Mouse (Mus musculus) C2C12 (cell line): ENCODE measurements around the gene Tomm34.

Experiments used
- CEBPB ChIP-seq: IDR thresholded peaks from one replicate; pipeline ENCODE4 v1.6.1; 2011; ENCODE audit warnings: low read depth, mild to moderate bottlenecking, control low read depth, moderate library complexity
- CTCF ChIP-seq: IDR thresholded peaks from one replicate; pipeline ENCODE4 v1.5.1; 2011; ENCODE audit not compliant: control insufficient read depth, insufficient read depth, insufficient read length
- MAX ChIP-seq: IDR thresholded peaks from one replicate; pipeline ENCODE4 v1.6.1; 2011; ENCODE audit warnings: mild to moderate bottlenecking, control low read depth
- MYOD1 ChIP-seq: IDR thresholded peaks from one replicate; pipeline ENCODE4 v1.6.1; 2011; ENCODE audit warnings: low read depth; ENCODE audit not compliant: control insufficient read depth, insufficient read length
- USF1 ChIP-seq: IDR thresholded peaks from one replicate; pipeline ENCODE4 v1.6.1; 2011; ENCODE audit warnings: low read depth, mild to moderate bottlenecking, control low read depth, moderate library complexity

DNA sequence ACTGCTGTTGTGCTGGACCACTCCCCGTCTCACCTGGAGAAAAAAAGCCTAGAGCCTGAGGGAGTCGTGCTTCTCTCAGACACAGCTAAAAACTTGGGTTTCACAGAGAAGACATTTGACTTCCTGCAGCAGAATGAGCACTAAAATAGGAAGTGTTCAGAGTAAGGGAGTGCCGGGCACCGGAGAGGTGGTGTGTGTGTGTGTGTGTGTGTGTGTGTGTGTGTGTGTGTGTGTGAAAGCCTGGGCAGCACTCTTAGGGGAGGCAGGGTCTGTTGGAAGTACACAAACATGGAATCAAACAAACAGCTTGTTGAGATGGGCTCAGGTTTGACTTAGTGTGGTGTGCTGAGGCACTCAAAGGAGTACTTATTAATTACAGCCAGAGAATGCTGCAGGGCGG is 4.1 kb upstream of the Tomm34 start:
- TF ChIP-seq CTCF (no peak), MAX (no peak), CEBPB (no peak), MYOD1 (no peak), USF1 (no peak)
